8 mouse cellular contexts compared by ENCODE assay signal in genomic region chr2:152111920-152112319, GRCm38 (mm10). TPM values are rescaled to one million over a fixed set of nuclear protein-coding genes. Genes with fewer than 3 reads are reported as not detected.
DNase-seq lines count a peak whose midpoint lies in the region; ATAC-seq lines count a peak whose summit lies in the region.

No protein-coding gene starts in this region.

- H3K4me1 ChIP-seq in forebrain, embryonic 10.5 days, result peaks cover 30% of the 10 kb centered on the region
- peaks cover 2 to 16% of the 10 kb centered on the region in 2 experiments; a peak in 3 of 4 replicates for H3K4me1 ChIP-seq in heart, embryonic 14.5 days (ENCODE audit: control insufficient read depth in 2 of 2, insufficient read depth in 2 of 2, low read length in 2 of 2)
- peaks cover 14% of the 10 kb centered on the region for H3K4me1 ChIP-seq in liver, embryonic 11.5 days (replicated peaks; ENCODE audit: control insufficient read depth, insufficient read depth, low read length)
- H3K4me1 ChIP-seq in stomach, embryonic 14.5 days (ENCODE audit: control insufficient read depth, insufficient read depth, low read length), result peaks cover 7% of the 10 kb centered on the region; the same call in 1 of the 2 replicates

- peak; percentile 69; the same call in 1 of the 2 replicates for ATAC-seq in heart, embryonic 14.5 days (ENCODE audit: insufficient number of reproducible peaks, insufficient read depth, low FRiP score, low read depth)
- ATAC-seq in liver, embryonic 11.5 days (replicated peaks; ENCODE audit: low FRiP score), result peak; percentile 78
- ATAC-seq in stomach, embryonic 14.5 days (ENCODE audit: insufficient number of reproducible peaks, insufficient read depth, low FRiP score, low read depth), result peak; percentile 87

- peaks cover 23% of the 10 kb centered on the region for H3K36me3 ChIP-seq in forebrain, embryonic 10.5 days (replicated peaks)
- no peaks in the 10 kb centered on the region for H3K36me3 ChIP-seq in heart, embryonic 14.5 days (ENCODE audit: control insufficient read depth, insufficient read depth, low read length)
- 0 out of 2 replicates have a peak, but pooled peaks cover 2% of the 10 kb centered on the region for H3K36me3 ChIP-seq in liver, embryonic 11.5 days (ENCODE audit: control insufficient read depth, insufficient read depth, low read length)
- no peaks in the 10 kb centered on the region for H3K36me3 ChIP-seq in stomach, embryonic 14.5 days (ENCODE audit: control insufficient read depth, insufficient read depth, low read length)

- H3K4me2 ChIP-seq in heart, embryonic 14.5 days (ENCODE audit: low read length), result peak overlapping the region; percentile 25; the same call in 1 of the 2 replicates
- no peak overlapping the region for H3K4me2 ChIP-seq in liver, embryonic 11.5 days
- H3K4me2 ChIP-seq in stomach, embryonic 14.5 days (replicated peaks; ENCODE audit: low read depth, low read length), result no peak overlapping the region

- no peaks in the 10 kb centered on the region for H3K9me3 ChIP-seq in forebrain, embryonic 10.5 days
- no peaks in the 10 kb centered on the region for H3K9me3 ChIP-seq in heart, embryonic 14.5 days (ENCODE audit: control insufficient read depth, low read length)
- no peaks in the 10 kb centered on the region for H3K9me3 ChIP-seq in liver, embryonic 11.5 days (ENCODE audit: control insufficient read depth, low read length)
- no peaks in the 10 kb centered on the region for H3K9me3 ChIP-seq in stomach, embryonic 14.5 days (ENCODE audit: control insufficient read depth, low read depth, low read length)

- no peak overlapping the region for H3K4me3 ChIP-seq in forebrain, embryonic 10.5 days
- no peak overlapping the region for H3K4me3 ChIP-seq in heart, embryonic 14.5 days (ENCODE audit: control insufficient read depth in 1 of 2, insufficient read depth in 1 of 2, low read depth in 1 of 2, low read length in 2 of 2)
- H3K4me3 ChIP-seq in liver, embryonic 11.5 days (ENCODE audit: low read depth, low read length), result no peak overlapping the region
- no peak overlapping the region for H3K4me3 ChIP-seq in stomach, embryonic 14.5 days (ENCODE audit: low read depth, low read length)

- 7% methylated on average over 7 of the region's 7 CpGs for WGBS in forebrain, embryonic 10.5 days
- WGBS in heart, embryonic 14.5 days, result 8% methylated on average over 7 of the region's 7 CpGs
- WGBS in liver, embryonic 11.5 days, result 4% methylated on average over 7 of the region's 7 CpGs
- 4% methylated on average over 7 of the region's 7 CpGs for WGBS in stomach, embryonic 14.5 days

- DNase-seq in CD8-positive naive resting alpha-beta T cell, adult 2 months (ENCODE audit: low read depth in 2 of 2, low spot score in 2 of 2), result peak; percentile 73 to 79
- peak; percentile 94 for DNase-seq in c-Kit-positive CD71-negative TER-119-negative erythroid progenitor cells, embryonic 14.5 days (ENCODE audit: low read depth)
- DNase-seq in forebrain, embryonic 10.5 days (ENCODE audit: extremely low spot score, low spot score), result peak; percentile 91
- peak; percentile 95 for DNase-seq in kidney, postnatal 10 days
- peak; percentile 84 for DNase-seq in liver, embryonic 11.5 days (ENCODE audit: low spot score)
- DNase-seq in natural killer cell, adult 2 months (ENCODE audit: low spot score in 2 of 2), result peak; percentile 80 to 81

- no peak overlapping the region for H3K9ac ChIP-seq in heart, embryonic 14.5 days (ENCODE audit: low read length)
- no peak overlapping the region for H3K9ac ChIP-seq in liver, embryonic 11.5 days (ENCODE audit: low read depth, low read length)
- H3K9ac ChIP-seq in stomach, embryonic 14.5 days (replicated peaks; ENCODE audit: low read depth, low read length), result no peak overlapping the region

- no peak overlapping the region for H3K27ac ChIP-seq in forebrain, embryonic 10.5 days
- no peak overlapping the region for H3K27ac ChIP-seq in heart, embryonic 14.5 days (replicated peaks in 1 of 2; ENCODE audit: control insufficient read depth in 1 of 2, insufficient read depth in 1 of 2, low read depth in 2 of 2, low read length in 2 of 2)
- H3K27ac ChIP-seq in liver, embryonic 11.5 days (ENCODE audit: low read depth, low read length), result no peak overlapping the region
- H3K27ac ChIP-seq in stomach, embryonic 14.5 days (ENCODE audit: low read length), result no peak overlapping the region

- peaks cover 55% of the 10 kb centered on the region for H3K27me3 ChIP-seq in forebrain, embryonic 10.5 days (ENCODE audit: poor library complexity, severe bottlenecking)
- peaks cover 21% of the 10 kb centered on the region for H3K27me3 ChIP-seq in heart, embryonic 14.5 days (ENCODE audit: control insufficient read depth, insufficient read depth, low read length)
- H3K27me3 ChIP-seq in liver, embryonic 11.5 days (replicated peaks; ENCODE audit: control insufficient read depth, insufficient read depth, low read length), result peaks cover 11% of the 10 kb centered on the region
- no peaks in the 10 kb centered on the region for H3K27me3 ChIP-seq in stomach, embryonic 14.5 days (ENCODE audit: control insufficient read depth, insufficient read depth, low read length)

RNA-seq across cellular contexts. Expression of gene Srxn1, which starts 6.6 kb away (rescaled TPM):
- 14.6 and 14.9 TPM in 2 replicates for polyA plus RNA-seq in forebrain, embryonic 10.5 days (2016; fragmentation: Nextera tagmentation; extraction: Ambion mirVana)
- polyA plus RNA-seq in heart, embryonic 14.5 days (2014; fragmentation: Nextera tagmentation; extraction: Ambion mirVana), result 5.7 and 6.1 TPM in 2 replicates
- polyA plus RNA-seq in liver, embryonic 11.5 days (2014; fragmentation: Nextera tagmentation; extraction: Ambion mirVana), result 9.5 and 12.0 TPM in 2 replicates
- polyA plus RNA-seq in stomach, embryonic 14.5 days (2014; fragmentation: Nextera tagmentation; extraction: Ambion mirVana), result 7.6 and 11.4 TPM in 2 replicates

RNA-seq across cellular contexts. Expression of gene Scrt2, which starts 30.6 kb away (rescaled TPM):
- 1.1 and 2.4 TPM in 2 replicates for polyA plus RNA-seq in forebrain, embryonic 10.5 days (2016; fragmentation: Nextera tagmentation; extraction: Ambion mirVana)
- not detected in 2 replicates for polyA plus RNA-seq in heart, embryonic 14.5 days (2014; fragmentation: Nextera tagmentation; extraction: Ambion mirVana)
- not detected in 2 replicates for polyA plus RNA-seq in liver, embryonic 11.5 days (2014; fragmentation: Nextera tagmentation; extraction: Ambion mirVana)
- 0.10 and 0.12 TPM in 2 replicates for polyA plus RNA-seq in stomach, embryonic 14.5 days (2014; fragmentation: Nextera tagmentation; extraction: Ambion mirVana)

RNA-seq across cellular contexts. Expression of gene Tcf15, which starts 31.4 kb away (rescaled TPM):
- 4.0 and 4.1 TPM in 2 replicates for polyA plus RNA-seq in forebrain, embryonic 10.5 days (2016; fragmentation: Nextera tagmentation; extraction: Ambion mirVana)
- 16.0 and 19.5 TPM in 2 replicates for polyA plus RNA-seq in heart, embryonic 14.5 days (2014; fragmentation: Nextera tagmentation; extraction: Ambion mirVana)
- 2.6 and 2.8 TPM in 2 replicates for polyA plus RNA-seq in liver, embryonic 11.5 days (2014; fragmentation: Nextera tagmentation; extraction: Ambion mirVana)
- polyA plus RNA-seq in stomach, embryonic 14.5 days (2014; fragmentation: Nextera tagmentation; extraction: Ambion mirVana), result 12.9 and 14.1 TPM in 2 replicates
